Mouse (Mus musculus) C2C12 (cell line): ENCODE data around the gene Tppp. TPM values are rescaled to one million over a fixed set of nuclear protein-coding genes. Genes with fewer than 3 reads are reported as not detected.
A peak's percentile ranks its signal among the peaks of the same experiment; 100 is the strongest.
"Not testable (repeated sequence)": the region's sequence is repeated elsewhere in the genome, so short reads cannot be mapped to it uniquely, and the experiment has no call there.

Experiments
- H3K27me3 ChIP-seq: one replicate; pipeline ENCODE4 v1.6.1; 2011; ENCODE audit not compliant: control insufficient read depth, insufficient read depth, insufficient read length
- H3K36me3 ChIP-seq: one replicate; pipeline ENCODE4 v1.6.1; 2011; ENCODE audit not compliant: control insufficient read depth, insufficient read depth
- H3K4me3 ChIP-seq: one replicate; pipeline ENCODE4 v1.5.1; 2011; ENCODE audit warnings: mild to moderate bottlenecking, control low read depth; ENCODE audit not compliant: poor library complexity, insufficient read depth, severe bottlenecking
- H3K79me2 ChIP-seq: one replicate; pipeline ENCODE4 v1.6.1; 2011; ENCODE audit not compliant: control insufficient read depth, insufficient read depth
- H3K79me3 ChIP-seq: one replicate; pipeline ENCODE4 v1.6.1; 2011; ENCODE audit warnings: low read depth, control low read depth
- H3ac ChIP-seq: one replicate; pipeline ENCODE3; 2011; ENCODE audit warnings: low read depth; ENCODE audit not compliant: control insufficient read depth, insufficient read length
- CEBPB ChIP-seq: IDR thresholded peaks from one replicate; pipeline ENCODE4 v1.6.1; 2011; ENCODE audit warnings: low read depth, mild to moderate bottlenecking, control low read depth, moderate library complexity
- CTCF ChIP-seq: IDR thresholded peaks from one replicate; pipeline ENCODE4 v1.5.1; 2011; ENCODE audit not compliant: control insufficient read depth, insufficient read depth, insufficient read length
- FOSL1 ChIP-seq: IDR thresholded peaks from one replicate; pipeline ENCODE4 v1.8.0; 2011; ENCODE audit warnings: mild to moderate bottlenecking, low read length; ENCODE audit not compliant: poor library complexity, insufficient read depth, severe bottlenecking
- MAX ChIP-seq: IDR thresholded peaks from one replicate; pipeline ENCODE4 v1.6.1; 2011; ENCODE audit warnings: mild to moderate bottlenecking, control low read depth
- MYOD1 ChIP-seq: IDR thresholded peaks from one replicate; pipeline ENCODE4 v1.6.1; 2011; ENCODE audit warnings: low read depth; ENCODE audit not compliant: control insufficient read depth, insufficient read length
- MYOG ChIP-seq: IDR thresholded peaks from one replicate; pipeline ENCODE4 v1.6.1; 2011; ENCODE audit not compliant: control insufficient read depth, insufficient read length; ENCODE audit errors: extremely low read depth
- USF1 ChIP-seq: IDR thresholded peaks from one replicate; pipeline ENCODE4 v1.6.1; 2011; ENCODE audit warnings: low read depth, mild to moderate bottlenecking, control low read depth, moderate library complexity
- polyA plus RNA-seq: library from polyadenylated mRNA; unstranded; fragments of >200 nt; fragmentation: generic; extraction: Trizol; gene quantifications from one replicate; pipeline ENCODE4 v1.2.1, GENCODE M21; 2012; ENCODE audit warnings: missing spikeins

The Tppp gene
- polyA plus RNA-seq, 1 experiment: 0.02 TPM

DNA sequence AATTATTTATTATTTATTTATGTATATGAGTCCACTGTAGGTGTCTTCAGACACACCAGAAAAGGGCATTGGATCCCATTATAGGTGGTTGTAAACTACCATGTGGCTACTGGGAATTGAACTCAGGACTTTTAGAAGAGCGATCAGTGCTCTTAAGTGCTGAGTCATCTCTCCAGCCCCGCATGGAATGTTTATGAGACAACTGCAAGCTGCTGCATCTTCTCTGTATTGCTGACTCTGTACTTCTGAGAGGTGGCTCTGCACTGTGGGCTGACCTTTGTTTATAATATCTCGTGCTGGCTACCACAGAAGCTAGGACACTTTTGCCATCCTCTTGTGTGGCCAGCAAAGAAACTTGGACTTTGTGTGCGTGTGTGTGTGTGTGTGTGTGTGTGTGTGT is 7.7 kb upstream of the Tppp start:
- Histone ChIP-seq H3K79me3 (no peaks in the 10 kb centered on the region), H3K79me2 (no peaks in the 10 kb centered on the region), H3K27me3 (peaks cover 4% of the 10 kb centered on the region), H3ac (no peak overlapping the region), H3K4me3 (no peak overlapping the region), H3K36me3 (no peaks in the 10 kb centered on the region)
- TF ChIP-seq CTCF: no peak
- TF ChIP-seq MAX: no peak
- no peak for TF ChIP-seq FOSL1
- TF ChIP-seq CEBPB: no peak
- TF ChIP-seq USF1: no peak
- no peak for TF ChIP-seq MYOD1
- no peak for TF ChIP-seq MYOG

- not testable (repeated sequence) for H3K79me2 ChIP-seq, H3K4me3 ChIP-seq, H3ac ChIP-seq, H3K79me3 ChIP-seq, H3K36me3 ChIP-seq, H3K27me3 ChIP-seq
Measured at GRCm38 (mm10) chr13:74006881-74007280, 2.3 kb upstream of the Tppp start.

DNA sequence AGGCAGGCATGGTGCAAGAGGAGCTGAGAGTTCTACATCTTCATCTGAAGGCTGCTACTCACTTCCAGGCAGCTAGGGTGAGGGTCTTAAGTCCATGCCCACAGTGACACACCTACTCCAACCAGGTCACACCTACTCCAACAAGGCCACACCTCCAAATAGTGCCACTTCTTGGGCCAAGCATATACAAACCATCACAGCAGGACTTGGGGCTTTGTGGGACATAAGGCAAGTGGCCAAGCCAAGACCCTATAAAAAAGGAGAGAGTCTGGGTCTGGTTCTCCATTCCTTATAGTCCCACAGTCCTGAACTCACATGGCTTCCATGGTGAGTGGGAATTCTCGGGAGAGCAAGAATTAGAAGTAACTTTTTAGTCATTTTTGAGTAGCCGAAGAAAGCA is 991 bp upstream of the Tppp start:
- H3K36me3 ChIP-seq, H3ac ChIP-seq, H3K4me3 ChIP-seq, H3K79me2 ChIP-seq, H3K27me3 ChIP-seq, H3K79me3 ChIP-seq: not testable (repeated sequence)

DNA sequence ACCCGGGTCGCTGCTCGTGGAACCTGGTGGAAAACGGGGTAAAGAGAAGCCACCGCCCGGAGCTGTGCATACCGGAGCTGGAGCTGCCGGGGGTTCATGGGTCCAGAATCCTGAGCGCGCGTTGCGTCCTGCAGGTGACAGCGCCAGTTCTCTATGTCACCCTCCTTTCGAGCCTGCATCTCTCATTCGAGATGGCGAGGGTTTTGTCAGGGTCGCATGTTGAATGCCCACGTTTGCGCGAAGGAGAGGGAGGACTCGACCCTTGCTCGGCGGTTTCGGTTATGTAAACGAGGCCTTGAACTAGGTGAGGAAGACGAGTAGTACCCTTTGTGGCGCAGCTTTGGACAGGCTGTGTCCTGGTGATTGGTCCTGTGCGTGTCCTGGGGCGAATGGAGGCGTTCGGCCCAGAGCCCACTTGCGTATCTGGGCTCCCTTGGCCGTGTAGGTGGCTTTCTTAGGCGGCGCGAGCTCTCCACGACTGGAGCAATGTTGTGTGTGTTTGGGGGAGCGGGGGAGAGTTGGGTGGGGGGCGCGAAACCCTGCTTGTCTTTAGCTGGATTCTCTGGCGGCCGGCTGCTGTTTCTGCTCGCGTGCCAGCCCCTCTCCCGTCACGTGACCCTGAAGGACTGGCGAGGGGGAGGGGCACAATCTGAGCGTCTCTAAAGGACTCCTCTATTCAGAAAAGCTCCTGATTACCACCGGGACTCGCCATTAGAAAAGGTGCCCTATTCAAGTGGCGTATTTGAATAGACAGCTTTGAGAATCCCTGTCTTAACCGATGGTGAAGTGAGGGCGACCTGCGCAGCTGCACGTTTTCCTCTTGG is 796 bp downstream of the Tppp start:
- Histone ChIP-seq H3K79me3 (no peaks in the 10 kb centered on the region), H3ac (no peak overlapping the region), H3K79me2 (no peaks in the 10 kb centered on the region), H3K36me3 (no peaks in the 10 kb centered on the region), H3K4me3 (no peak overlapping the region), H3K27me3 (peaks cover 9% of the 10 kb centered on the region)
- TF ChIP-seq USF1 (peak; percentile 69), MYOG (no peak), MYOD1 (no peak)

DNA sequence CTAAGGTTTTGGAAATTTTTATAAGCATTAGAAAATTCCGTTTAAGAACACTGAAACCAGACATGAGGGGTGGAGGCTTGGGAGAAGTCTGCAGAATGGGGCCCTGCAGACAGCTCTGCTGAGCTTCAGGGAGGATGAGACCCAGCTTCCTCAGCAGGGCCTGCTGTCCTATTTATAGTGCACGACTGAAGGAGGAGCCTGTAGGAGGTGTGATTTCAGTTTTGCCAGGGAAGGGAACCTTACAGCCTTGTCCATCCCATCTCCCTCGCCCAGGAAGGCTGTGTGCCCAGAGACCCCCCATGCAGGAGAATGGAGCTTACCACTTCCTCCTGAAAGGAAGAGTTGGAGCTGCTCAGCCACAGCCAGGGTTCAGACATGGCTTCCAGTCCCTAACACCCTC is 1.5 kb downstream of the Tppp start:
- TF ChIP-seq MYOG: no peak
- Histone ChIP-seq H3K4me3 (no peak overlapping the region), H3K36me3 (no peaks in the 10 kb centered on the region), H3K27me3 (peaks cover 9% of the 10 kb centered on the region), H3K79me2 (no peaks in the 10 kb centered on the region), H3K79me3 (no peaks in the 10 kb centered on the region), H3ac (no peak overlapping the region)

GRCm38 (mm10) chr13:74015908-74016307 is 6.7 kb downstream of the Tppp start:
- Histone ChIP-seq H3K79me2 (no peaks in the 10 kb centered on the region), H3ac (no peak overlapping the region), H3K4me3 (no peak overlapping the region), H3K36me3 (no peaks in the 10 kb centered on the region), H3K79me3 (no peaks in the 10 kb centered on the region), H3K27me3 (peaks cover 23% of the 10 kb centered on the region)
- TF ChIP-seq MYOD1 (no peak), MYOG (no peak), FOSL1 (no peak), CTCF (no peak), MAX (no peak), USF1 (no peak)

DNA sequence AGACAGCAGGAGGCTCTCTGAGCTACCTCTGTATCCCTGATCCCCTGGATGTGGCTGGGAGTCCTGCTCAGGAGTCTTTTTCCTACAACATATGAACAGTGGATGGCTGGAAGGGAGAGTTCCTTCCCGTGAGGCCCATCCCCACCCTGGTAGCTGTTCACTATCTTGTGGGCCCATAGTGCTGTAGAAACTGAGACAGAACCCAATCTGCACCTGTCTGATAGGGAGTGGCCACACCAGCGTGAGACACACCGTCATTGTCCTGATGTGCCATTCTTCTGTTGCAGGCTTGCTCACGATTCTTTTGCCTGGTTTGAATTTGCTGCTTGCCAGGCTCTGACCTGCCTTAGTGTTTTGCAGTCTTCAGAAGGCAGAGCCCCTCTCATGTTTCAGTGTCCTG is 8.2 kb downstream of the Tppp start:
- Histone ChIP-seq H3K36me3 (no peaks in the 10 kb centered on the region), H3K79me3 (no peaks in the 10 kb centered on the region), H3ac (no peak overlapping the region), H3K27me3 (peaks cover 26% of the 10 kb centered on the region), H3K79me2 (no peaks in the 10 kb centered on the region), H3K4me3 (no peak overlapping the region)
- TF ChIP-seq MYOG: no peak
- TF ChIP-seq FOSL1: no peak
- TF ChIP-seq MAX: no peak
- no peak for TF ChIP-seq MYOD1
- no peak for TF ChIP-seq USF1
- TF ChIP-seq CTCF: no peak

DNA sequence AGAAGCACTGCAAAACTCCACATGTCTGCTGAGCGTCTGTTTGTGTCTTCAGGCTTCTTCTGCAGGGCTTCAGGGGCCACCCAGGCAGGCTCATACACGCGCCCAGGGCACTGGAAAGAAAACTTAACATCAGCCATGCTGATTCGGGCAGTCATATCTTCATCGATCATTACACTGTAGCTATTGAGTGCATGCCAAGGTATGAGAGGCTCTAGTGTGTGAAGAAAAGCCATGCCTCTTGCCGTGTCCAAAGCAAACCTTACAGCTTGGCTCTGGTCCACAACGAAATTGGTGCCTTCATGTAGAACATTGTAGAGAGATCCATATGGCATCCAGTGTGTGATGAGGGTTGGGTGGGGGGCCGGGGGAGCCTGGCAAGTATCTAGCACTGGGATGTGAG is 9.8 kb downstream of the Tppp start:
- H3K79me3 ChIP-seq, H3K4me3 ChIP-seq, H3K36me3 ChIP-seq, H3K79me2 ChIP-seq, H3ac ChIP-seq: not testable (repeated sequence)
- H3K27me3 ChIP-seq: peaks cover 29% of the 10 kb centered on the region
